Mouse (Mus musculus) E14TG2a.4 (cell line): ENCODE data around the gene Rnf216.

Experiments
- CTCF ChIP-seq: conservative IDR thresholded peaks from 2 replicates; pipeline ENCODE4 v1.5.1; 2014; ENCODE audit warnings: low read length
- NANOG ChIP-seq: IDR thresholded peaks from 2 replicates; pipeline ENCODE4 v1.6.1; 2014; ENCODE audit warnings: borderline replicate concordance, low read length, mixed read lengths
- POU5F1 ChIP-seq: IDR thresholded peaks from 2 replicates; pipeline ENCODE4 v1.6.1; 2014; ENCODE audit warnings: low read length, borderline replicate concordance

DNA sequence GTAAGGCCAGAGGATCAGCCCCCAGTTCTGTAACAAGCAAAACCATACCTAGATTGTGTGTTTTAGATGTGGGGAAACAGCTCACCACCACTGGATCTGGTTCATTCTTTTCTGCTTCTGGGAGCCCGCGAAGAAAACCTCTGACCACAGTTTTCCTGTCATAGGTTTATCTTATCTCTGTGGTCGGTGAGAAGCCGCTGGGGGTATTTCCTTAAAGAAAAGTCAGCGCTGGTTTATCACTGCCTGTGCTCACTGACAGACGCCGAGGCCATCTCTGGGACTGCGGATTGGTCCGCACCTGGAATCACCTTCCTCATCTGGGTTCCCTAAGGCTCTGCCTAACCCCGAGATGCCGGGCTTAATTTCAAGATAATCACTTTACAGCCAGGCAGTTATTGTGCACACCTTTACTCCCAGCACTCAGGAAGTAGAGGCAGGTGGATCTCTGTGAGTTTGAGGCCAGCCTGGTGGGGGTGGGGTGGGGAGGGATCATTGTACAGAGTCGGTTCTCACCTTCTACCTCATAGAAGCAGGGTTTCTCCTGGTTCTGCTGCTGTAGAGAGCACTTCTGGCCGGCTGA is 20.2 kb upstream of the Rnf216 start:
- no peak for TF ChIP-seq CTCF
- no peak for TF ChIP-seq POU5F1
- no peak for TF ChIP-seq NANOG
